Mouse (Mus musculus) thymus, postnatal 25 days (tissue): ENCODE measurements around the gene Stbd1.
A peak's percentile ranks its signal among the peaks of the same experiment; 100 is the strongest.

ENCODE experiments used
- DNase-seq: peaks from one replicate; pipeline ENCODE4 v3.0.0; 2022

Gene Stbd1

GRCm38 (mm10) chr5:92602691-92603690, at the start of gene Stbd1:
TSS of gene Stbd1 (plus strand) at chr5:92603041.
- DNase-seq: peak; percentile 31

- peak; percentile 35 for DNase-seq
Measured at GRCm38 (mm10) chr5:92553939-92554338, 48.9 kb upstream of the Stbd1 start.

GRCm38 (mm10) chr5:92554443-92554842, 48.4 kb upstream of the Stbd1 start:
- no peak for DNase-seq

DNA sequence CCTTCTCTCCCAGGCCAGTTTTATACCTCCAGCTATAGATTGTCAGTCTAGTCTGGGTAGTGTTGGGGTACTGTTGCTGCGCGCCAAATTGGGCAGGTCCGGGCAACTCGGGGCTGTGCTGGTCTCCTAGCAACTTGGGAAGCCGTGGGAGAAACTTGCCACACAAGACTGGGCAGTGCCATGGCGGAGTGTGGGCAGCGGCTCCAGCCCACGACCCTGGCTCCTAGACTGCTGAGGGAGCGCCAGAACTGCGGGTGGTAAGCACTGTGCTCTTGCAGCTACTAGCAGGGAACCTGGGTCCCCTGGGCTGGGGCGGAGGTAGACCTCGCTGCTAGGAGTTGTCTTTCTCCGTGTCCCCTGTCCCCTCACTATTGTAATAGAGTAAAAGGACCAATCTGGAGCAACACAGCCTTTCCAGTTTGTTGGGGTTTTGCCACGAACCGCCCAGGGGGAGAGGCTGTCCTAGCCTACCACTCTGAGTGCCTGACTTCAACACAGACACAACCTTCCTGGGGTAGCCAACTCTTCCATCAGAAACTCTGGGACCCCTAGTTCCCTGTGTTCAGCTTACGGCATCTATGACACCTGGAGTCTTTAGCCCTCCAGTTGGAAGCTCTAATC, 47.8 kb upstream of the Stbd1 start, which contains the start of gene Fam47e:
TSS of gene Fam47e (plus strand) at position 179 of the 621 bp plus-strand sequence.
- no peak for DNase-seq

- DNase-seq: no peak
Measured at GRCm38 (mm10) chr5:92555905-92556304, 46.9 kb upstream of the Stbd1 start.

DNA sequence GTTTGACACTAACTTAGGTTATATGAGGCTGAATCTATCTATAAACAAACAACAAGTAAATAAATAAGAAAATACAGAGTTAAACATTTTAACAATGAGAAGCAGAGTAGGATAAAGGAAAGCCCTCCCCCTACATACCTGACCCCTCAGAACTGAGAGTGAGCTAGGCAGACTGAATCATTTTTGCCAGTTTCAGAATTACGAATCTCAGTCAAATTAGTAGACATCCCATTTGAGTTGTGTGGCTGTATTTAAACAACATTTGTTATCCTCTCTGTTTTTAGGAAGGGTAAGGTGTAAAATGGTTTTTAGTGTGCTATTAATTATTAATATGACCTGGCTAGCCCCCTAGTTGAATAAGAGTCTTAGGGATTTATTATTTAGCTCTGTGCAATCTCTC, 45.3 kb upstream of the Stbd1 start:
- no peak for DNase-seq

- DNase-seq: no peak
Measured at GRCm38 (mm10) chr5:92560201-92560600, 42.6 kb upstream of the Stbd1 start.

GRCm38 (mm10) chr5:92562002-92562401, 40.8 kb upstream of the Stbd1 start:
- DNase-seq: no peak

- DNase-seq: no peak
Measured at GRCm38 (mm10) chr5:92571232-92571631, 31.6 kb upstream of the Stbd1 start.

- DNase-seq: no peak
Measured at GRCm38 (mm10) chr5:92579559-92579958, 23.3 kb upstream of the Stbd1 start.

DNA sequence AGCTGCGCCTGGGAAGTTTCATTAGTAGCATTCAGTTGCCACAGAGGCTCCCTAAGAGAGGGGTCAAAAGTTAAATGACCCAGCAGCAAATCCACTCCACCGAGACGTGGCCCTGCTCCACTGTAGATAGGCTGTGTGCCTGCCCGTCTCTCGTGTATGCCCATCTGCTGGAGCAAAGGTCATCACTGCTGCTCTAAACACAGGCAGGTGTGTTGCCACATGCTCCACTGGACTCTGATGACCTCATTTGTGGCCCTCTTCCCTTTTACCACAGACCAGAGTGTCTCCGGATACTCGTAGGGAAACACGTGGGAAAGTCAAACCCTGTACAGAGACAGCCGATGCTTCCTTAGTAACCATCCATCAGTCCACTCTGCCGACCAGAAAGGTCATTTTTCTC, 16.9 kb upstream of the Stbd1 start:
- no peak for DNase-seq

- DNase-seq: no peak
Measured at GRCm38 (mm10) chr5:92595026-92595425, 7.8 kb upstream of the Stbd1 start.

GRCm38 (mm10) chr5:92596865-92597264, 6.0 kb upstream of the Stbd1 start:
- DNase-seq: no peak

DNA sequence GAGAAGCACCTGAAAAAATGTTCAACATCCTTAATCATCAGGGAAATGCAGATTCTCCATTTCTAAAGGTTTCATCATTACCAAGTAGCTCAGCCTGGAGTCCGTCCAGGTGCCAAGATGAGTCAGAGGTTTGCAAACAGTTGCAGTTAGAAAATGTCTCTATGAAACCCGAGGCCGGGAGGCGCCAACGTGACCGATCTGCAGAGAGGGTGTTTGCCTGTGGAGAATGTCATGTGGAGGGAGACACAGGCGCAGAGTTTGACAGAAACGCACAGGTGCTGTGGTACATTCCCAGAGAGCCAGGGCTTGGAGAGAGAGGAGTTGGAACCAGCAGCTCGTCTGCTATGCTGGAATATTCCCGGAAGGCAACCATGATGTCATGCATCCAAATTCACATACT, 3.8 kb upstream of the Stbd1 start:
- DNase-seq: no peak

DNA sequence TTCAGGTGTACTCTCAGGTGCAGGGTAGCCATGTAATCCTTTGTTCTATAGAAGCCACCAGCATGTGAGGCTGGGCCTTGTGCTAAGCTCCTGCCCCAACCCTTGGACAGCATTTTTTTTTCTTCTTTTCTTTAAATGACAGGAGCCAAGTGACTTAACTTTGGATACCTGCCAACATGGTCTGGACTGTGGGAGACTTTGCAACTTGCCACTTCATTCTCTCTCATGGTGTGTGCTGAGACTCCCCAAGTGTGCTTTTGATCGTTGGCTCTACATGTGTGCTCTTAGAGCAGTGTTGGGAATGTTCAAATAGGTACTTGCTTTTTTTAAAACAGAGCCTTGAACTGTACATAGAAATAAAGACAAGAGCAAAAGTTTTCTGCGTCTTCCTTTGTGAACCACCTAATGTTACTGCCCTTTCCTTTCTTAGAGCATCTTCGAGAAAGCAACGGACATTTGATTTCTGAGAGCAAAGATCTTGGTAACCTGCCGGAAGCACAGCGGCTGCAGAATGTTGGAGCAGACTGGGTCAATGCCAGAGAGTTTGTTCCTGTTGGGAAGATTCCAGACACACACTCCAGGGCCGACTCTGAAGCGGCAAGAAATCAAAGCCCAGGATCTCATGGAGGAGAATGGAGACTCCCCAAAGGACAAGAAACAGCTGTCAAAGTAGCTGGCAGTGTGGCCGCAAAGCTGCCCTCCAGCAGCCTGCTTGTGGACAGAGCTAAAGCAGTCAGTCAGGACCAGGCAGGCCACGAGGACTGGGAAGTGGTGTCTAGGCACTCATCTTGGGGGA, 1.8 kb downstream of the Stbd1 start:
- DNase-seq: no peak

DNA sequence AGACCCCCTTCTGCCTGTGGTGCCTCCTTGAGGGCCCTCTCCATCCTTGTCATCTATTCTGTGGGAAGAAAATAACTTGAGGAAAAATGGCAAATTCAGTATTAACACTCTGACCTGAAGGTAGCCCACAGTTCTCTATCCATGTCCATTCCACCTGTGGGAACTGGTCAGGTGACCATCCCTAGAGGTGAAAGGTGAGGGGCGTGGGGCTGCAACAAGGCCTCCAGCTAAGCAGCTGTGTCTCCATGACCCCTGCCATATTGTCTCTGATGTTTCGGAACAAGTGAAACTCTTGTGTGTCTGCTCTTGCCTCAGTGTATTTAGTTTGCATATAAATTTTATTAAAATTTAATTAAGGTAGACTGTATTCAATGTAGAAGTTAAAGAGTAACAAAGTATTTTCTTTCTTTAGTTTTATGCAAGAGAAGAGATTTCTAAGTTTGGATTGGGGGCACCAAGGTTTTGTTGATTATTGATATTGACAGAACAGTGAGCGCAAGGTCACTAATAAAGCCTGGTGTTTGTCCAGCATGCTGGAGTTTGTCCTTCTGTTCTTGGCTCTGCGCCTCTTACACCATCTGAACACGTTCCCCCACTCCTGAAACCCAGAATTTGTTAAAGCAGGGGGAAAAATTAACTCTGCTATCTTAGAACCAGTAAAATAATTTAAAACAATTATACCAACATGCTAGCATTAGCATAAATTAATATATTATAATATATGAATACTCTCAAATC, 4.8 kb downstream of the Stbd1 start:
- DNase-seq: no peak

DNA sequence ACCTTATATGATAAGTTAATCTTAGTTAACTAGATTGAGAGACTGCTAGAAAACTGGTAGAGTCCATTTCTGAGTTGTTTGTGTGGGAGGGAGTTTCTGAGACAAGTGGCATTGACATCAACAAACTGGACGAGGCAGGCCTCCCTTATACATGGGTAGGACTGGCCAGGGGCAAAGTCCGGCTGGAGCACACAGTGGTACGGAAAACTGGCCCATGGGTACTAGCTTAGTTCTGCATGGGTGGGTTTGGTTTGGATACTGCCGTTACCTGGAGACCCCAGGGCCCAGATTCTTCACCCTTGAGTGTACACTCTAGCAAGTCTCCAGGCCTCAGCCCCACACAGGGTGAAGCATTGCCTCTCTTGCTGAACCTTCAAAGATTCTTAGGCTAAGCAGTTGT, 9.9 kb downstream of the Stbd1 start:
- DNase-seq: no peak

- no peak for DNase-seq
Measured at GRCm38 (mm10) chr5:92621883-92622282, 19.0 kb downstream of the Stbd1 start.

GRCm38 (mm10) chr5:92627896-92628295, 25.1 kb downstream of the Stbd1 start:
- DNase-seq: no peak

- no peak for DNase-seq
Measured at GRCm38 (mm10) chr5:92633526-92633925, 30.7 kb downstream of the Stbd1 start.

DNA sequence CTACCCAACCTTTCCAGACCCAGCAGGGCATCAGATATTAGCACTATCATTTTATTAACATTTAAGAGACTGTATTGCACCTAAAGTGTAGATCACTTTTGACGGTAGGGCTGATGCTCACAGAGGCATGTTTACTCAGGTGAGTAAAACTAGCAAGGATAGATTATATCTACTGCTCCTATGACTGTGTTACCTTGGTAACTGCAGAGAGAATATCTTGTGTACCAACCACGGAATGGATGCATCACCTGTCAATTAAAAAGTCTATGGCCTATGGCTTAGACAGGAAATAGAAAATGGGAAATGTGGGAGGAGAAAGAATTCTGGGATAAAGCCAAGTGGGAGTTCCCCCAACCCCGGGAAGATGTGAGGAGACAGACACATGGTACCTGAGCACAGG, 32.1 kb downstream of the Stbd1 start:
- no peak for DNase-seq

DNA sequence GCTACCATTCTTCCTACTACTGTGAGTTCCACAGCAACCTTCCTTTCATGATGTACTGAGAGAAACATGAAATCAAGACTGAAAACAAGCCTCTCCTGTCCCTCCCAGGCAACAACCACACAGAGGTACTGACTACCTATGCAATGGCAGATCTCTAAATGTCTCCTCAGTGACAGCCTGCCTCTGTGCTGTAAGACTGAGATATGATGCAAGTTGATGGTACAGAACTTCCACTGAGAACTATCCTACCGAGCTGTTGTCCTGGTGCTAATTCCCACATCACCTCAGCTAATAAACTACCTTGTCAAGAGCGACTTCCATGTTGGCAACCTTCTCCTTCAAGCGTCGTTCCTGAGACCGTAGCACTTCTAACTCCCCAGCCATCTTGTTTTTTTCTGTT, 33.0 kb downstream of the Stbd1 start:
- no peak for DNase-seq

DNA sequence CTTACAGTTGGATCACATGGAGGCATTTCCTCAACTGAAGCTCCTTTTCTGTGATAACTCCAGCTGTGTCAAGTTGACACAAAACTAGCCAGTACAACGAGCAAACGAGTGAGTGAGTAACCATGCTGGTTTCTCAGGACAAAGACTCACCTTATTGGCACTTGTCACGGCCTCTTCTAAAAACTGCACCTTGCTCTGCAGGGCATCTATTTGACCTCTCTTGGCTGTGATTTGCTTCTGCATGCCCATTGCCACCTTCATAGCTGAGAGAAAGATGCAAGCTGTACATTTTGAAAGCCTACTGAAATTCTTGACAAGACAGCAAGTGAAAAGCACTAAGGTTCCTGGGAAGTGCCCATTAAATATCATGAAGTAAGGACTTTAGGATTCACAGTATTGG, 38.0 kb downstream of the Stbd1 start:
- no peak for DNase-seq
